Mouse (Mus musculus): ENCODE measurements around the gene Doc2g.
"Not testable (repeated sequence)": the region's sequence is repeated elsewhere in the genome, so short reads cannot be mapped to it uniquely, and the experiment has no call there.

Gene Doc2g

GRCm38 (mm10) chr19:4015635-4016034 is 12.5 kb downstream of the Doc2g start:
- DNase-seq (ENCODE audit: low read depth, low spot score) = no peak

GRCm38 (mm10) chr19:4017921-4018587 is 14.9 kb downstream of the Doc2g start:
- no peak for DNase-seq (ENCODE audit: low read depth, low spot score)

- DNase-seq (ENCODE audit: low read depth, low spot score) = peak; percentile 82
Observed at GRCm38 (mm10) chr19:4018743-4019583, 15.8 kb downstream of the Doc2g start.

GRCm38 (mm10) chr19:4023185-4023584 is 20.1 kb downstream of the Doc2g start:
- no peak for DNase-seq (ENCODE audit: low read depth, low spot score)

GRCm38 (mm10) chr19:4027576-4027975 is 24.5 kb downstream of the Doc2g start:
- DNase-seq (ENCODE audit: low read depth, low spot score) = no peak

- no peak for DNase-seq (ENCODE audit: low read depth, low spot score)
Observed at GRCm38 (mm10) chr19:4032668-4033067, 29.6 kb downstream of the Doc2g start.

- DNase-seq (ENCODE audit: low read depth, low spot score) = no peak
Observed at GRCm38 (mm10) chr19:4033298-4033697, 30.2 kb downstream of the Doc2g start.

GRCm38 (mm10) chr19:4033742-4034141 is 30.6 kb downstream of the Doc2g start:
- no peak for DNase-seq (ENCODE audit: low read depth, low spot score)

GRCm38 (mm10) chr19:4036327-4037045 is 33.4 kb downstream of the Doc2g start:
- peak; percentile 62 for DNase-seq (ENCODE audit: low read depth, low spot score)

GRCm38 (mm10) chr19:4037154-4037787 is 34.2 kb downstream of the Doc2g start:
- not testable (repeated sequence) for DNase-seq (ENCODE audit: low read depth, low spot score)

GRCm38 (mm10) chr19:4037788-4038232 is 34.7 kb downstream of the Doc2g start, which contains the start of gene Gstp1:
TSS of gene Gstp1 (minus strand) at chr19:4037985.
- peak; percentile 92 for DNase-seq (ENCODE audit: low read depth, low spot score)

- DNase-seq (ENCODE audit: low read depth, low spot score) = not testable (repeated sequence)
Observed at GRCm38 (mm10) chr19:4040941-4041340, 37.8 kb downstream of the Doc2g start.

GRCm38 (mm10) chr19:4041500-4041899 is 38.4 kb downstream of the Doc2g start:
- not testable (repeated sequence) for DNase-seq (ENCODE audit: low read depth, low spot score)

- DNase-seq (ENCODE audit: low read depth, low spot score) = no peak
Observed at GRCm38 (mm10) chr19:4042124-4042523, 39.0 kb downstream of the Doc2g start.

GRCm38 (mm10) chr19:4044109-4044508 is 41.0 kb downstream of the Doc2g start:
- not testable (repeated sequence) for DNase-seq (ENCODE audit: low read depth, low spot score)

GRCm38 (mm10) chr19:4045966-4046865 is 43.1 kb downstream of the Doc2g start, which contains the start of gene Gstp2:
TSS of gene Gstp2 (minus strand) at chr19:4046023.
- DNase-seq (ENCODE audit: low read depth, low spot score) = no peak

- no peak for DNase-seq (ENCODE audit: low read depth, low spot score)
Observed at GRCm38 (mm10) chr19:4046866-4047254, 43.7 kb downstream of the Doc2g start.

GRCm38 (mm10) chr19:4047859-4048258 is 44.7 kb downstream of the Doc2g start:
- peak; percentile 81 for DNase-seq (ENCODE audit: low read depth, low spot score)

GRCm38 (mm10) chr19:4049069-4049468 is 46.0 kb downstream of the Doc2g start:
- DNase-seq (ENCODE audit: low read depth, low spot score) = peak; percentile 30

GRCm38 (mm10) chr19:4051016-4051415 is 47.9 kb downstream of the Doc2g start:
- DNase-seq (ENCODE audit: low read depth, low spot score) = no peak

Data from A20 (cell line).